Mouse (Mus musculus) CH12.LX (cell line): ENCODE data around the gene Psmb7. TPM values are rescaled to one million over a fixed set of nuclear protein-coding genes. Genes with fewer than 3 reads are reported as not detected.

Source experiments
- DNase-seq: peaks from one replicate; pipeline ENCODE4 v3.0.0-alpha.2; 2013; ENCODE audit errors: extremely low read depth
- H3K27ac ChIP-seq: 2 replicates; pipeline ENCODE4 v1.5.1; 2012; ENCODE audit warnings: low read depth, mild to moderate bottlenecking, control low read depth, moderate library complexity; ENCODE audit not compliant: insufficient read depth
- H3K27me3 ChIP-seq: replicated peaks from 2 replicates; pipeline ENCODE3; 2012; ENCODE audit warnings: inconsistent platforms
- H3K36me3 ChIP-seq, 2 experiments: replicated peaks in 1 of 2; 2 replicates each; pipeline versions ENCODE3 to v1.6.1; 2012; ENCODE audit warnings: inconsistent platforms in 1 of 2, low read length in 1 of 2, mild to moderate bottlenecking in 1 of 2, mixed read lengths in 1 of 2, moderate library complexity in 1 of 2; ENCODE audit not compliant: control insufficient read depth in 1 of 2, insufficient read depth in 1 of 2
- H3K4me1 ChIP-seq, 2 experiments: 2 replicates each; pipeline ENCODE4 v1.6.1; 2012; ENCODE audit warnings: inconsistent platforms in 1 of 2, moderate library complexity in 1 of 2; ENCODE audit not compliant: insufficient read depth in 2 of 2, control insufficient read depth in 1 of 2
- H3K4me2 ChIP-seq: 2 replicates; pipeline ENCODE4 v1.6.1; 2012; ENCODE audit warnings: low read depth, mild to moderate bottlenecking, control low read depth; ENCODE audit not compliant: poor library complexity, insufficient read depth, severe bottlenecking
- H3K4me3 ChIP-seq, 3 experiments: fragments of 150-350 bp in 1 of 3; sonication (generic) in 1 of 3; replicated peaks in 1 of 3; 2 replicates each; pipeline versions ENCODE3 to v1.5.1; 2011 to 2012; ENCODE audit warnings: low read depth in 2 of 3, low read length in 2 of 3, mild to moderate bottlenecking in 2 of 3, moderate library complexity in 2 of 3, control low read depth in 1 of 3, improper control_type of control experiment in 1 of 3, inconsistent platforms in 1 of 3, mixed read lengths in 1 of 3; ENCODE audit not compliant: poor library complexity in 1 of 3
- H3K79me2 ChIP-seq: replicated peaks from 2 replicates; pipeline ENCODE4 v1.6.1; 2012; ENCODE audit warnings: mild to moderate bottlenecking, moderate library complexity; ENCODE audit not compliant: control insufficient read depth, poor library complexity, insufficient read depth, severe bottlenecking; ENCODE audit errors: extremely low read depth
- H3K9ac ChIP-seq: 2 replicates; pipeline ENCODE4 v1.6.1; 2012; ENCODE audit warnings: low read depth, mild to moderate bottlenecking, control low read depth, moderate library complexity; ENCODE audit not compliant: insufficient read depth
- H3K9me3 ChIP-seq: replicated peaks from 2 replicates; pipeline ENCODE3; 2012; ENCODE audit warnings: low read length, inconsistent platforms, mixed read lengths
- CHD1 ChIP-seq: IDR thresholded peaks from 2 replicates; pipeline ENCODE4 v1.6.1; 2012; ENCODE audit warnings: low read depth, low read length, improper control_type of control experiment, inconsistent platforms
- CHD2 ChIP-seq: IDR thresholded peaks from 2 replicates; pipeline ENCODE4 v1.6.1; 2011; ENCODE audit warnings: low read length, improper control_type of control experiment
- ELF1 ChIP-seq: IDR thresholded peaks from 2 replicates; pipeline ENCODE4 v1.6.1; 2014; ENCODE audit warnings: low read depth, mild to moderate bottlenecking, inconsistent platforms, low read length, improper control_type of control experiment
- EP300 ChIP-seq: IDR thresholded peaks from 2 replicates; pipeline ENCODE4 v1.6.1; 2011; ENCODE audit warnings: low read length, improper control_type of control experiment
- GABPA ChIP-seq: IDR thresholded peaks from 2 replicates; pipeline ENCODE4 v1.6.1; 2012; ENCODE audit warnings: low read depth, low read length, improper control_type of control experiment, inconsistent platforms; ENCODE audit not compliant: insufficient replicate concordance
- HCFC1 ChIP-seq: IDR thresholded peaks from 2 replicates; pipeline ENCODE4 v1.6.1; 2012; ENCODE audit warnings: low read depth, mild to moderate bottlenecking, inconsistent platforms, low read length, improper control_type of control experiment
- JUND ChIP-seq: conservative IDR thresholded peaks from 2 replicates; pipeline ENCODE4 v1.6.1; 2011; ENCODE audit warnings: low read depth, low read length, improper control_type of control experiment
- KAT2A ChIP-seq: IDR thresholded peaks from 2 replicates; pipeline ENCODE4 v1.6.1; 2012; ENCODE audit warnings: low read length, improper control_type of control experiment, inconsistent platforms; ENCODE audit not compliant: insufficient replicate concordance
- MAFK ChIP-seq: IDR thresholded peaks from 2 replicates; pipeline ENCODE4 v1.6.1; 2011; ENCODE audit warnings: low read length, improper control_type of control experiment; ENCODE audit not compliant: insufficient replicate concordance
- MAX ChIP-seq: IDR thresholded peaks from 2 replicates; pipeline ENCODE4 v1.6.1; 2011; ENCODE audit warnings: low read length, improper control_type of control experiment
- MAZ ChIP-seq: IDR thresholded peaks from 2 replicates; pipeline ENCODE4 v1.6.1; 2012; ENCODE audit warnings: low read depth, mild to moderate bottlenecking, inconsistent platforms, low read length, improper control_type of control experiment, moderate library complexity
- MEF2A ChIP-seq: IDR thresholded peaks from 2 replicates; pipeline ENCODE4 v1.6.1; 2014; ENCODE audit warnings: low read depth, mild to moderate bottlenecking, inconsistent platforms, low read length, improper control_type of control experiment, borderline replicate concordance
- MXI1 ChIP-seq: IDR thresholded peaks from 2 replicates; pipeline ENCODE4 v1.6.1; 2011; ENCODE audit warnings: mild to moderate bottlenecking, low read depth, low read length, improper control_type of control experiment
- MYC ChIP-seq: IDR thresholded peaks from 2 replicates; pipeline ENCODE4 v1.6.1; 2011; ENCODE audit warnings: low read depth, mild to moderate bottlenecking, improper control_type of control experiment, low read length
- NRF1 ChIP-seq: IDR thresholded peaks from 2 replicates; pipeline ENCODE4 v1.6.1; 2014; ENCODE audit warnings: low read depth, mild to moderate bottlenecking, inconsistent platforms, low read length, improper control_type of control experiment, moderate library complexity
- PAX5 ChIP-seq: IDR thresholded peaks from 2 replicates; pipeline ENCODE4 v1.6.1; 2012; ENCODE audit warnings: low read length, inconsistent platforms, mixed read lengths
- POLR2A ChIP-seq: IDR thresholded peaks from 2 replicates; pipeline ENCODE4 v1.6.1; 2011; ENCODE audit warnings: low read depth, mild to moderate bottlenecking, improper control_type of control experiment, low read length
- POLR2AphosphoS2 ChIP-seq: IDR thresholded peaks from 2 replicates; pipeline ENCODE4 v1.6.1; 2011; ENCODE audit warnings: low read depth, low read length, improper control_type of control experiment
- RAD21 ChIP-seq: IDR thresholded peaks from 2 replicates; pipeline ENCODE4 v1.6.1; 2011; ENCODE audit warnings: low read depth, mild to moderate bottlenecking, low read length, improper control_type of control experiment, moderate library complexity
- SIN3A ChIP-seq: IDR thresholded peaks from 2 replicates; pipeline ENCODE4 v1.6.1; 2012; ENCODE audit warnings: low read length, improper control_type of control experiment, inconsistent platforms
- SMC3 ChIP-seq: IDR thresholded peaks from 2 replicates; pipeline ENCODE4 v1.6.1; 2011; ENCODE audit warnings: low read depth, low read length, improper control_type of control experiment
- TBP ChIP-seq: conservative IDR thresholded peaks from 2 replicates; pipeline ENCODE4 v1.6.1; 2011; ENCODE audit warnings: low read depth, low read length, improper control_type of control experiment
- TCF12 ChIP-seq: IDR thresholded peaks from 2 replicates; pipeline ENCODE4 v1.6.1; 2014; ENCODE audit warnings: low read depth, mild to moderate bottlenecking, inconsistent platforms, low read length, improper control_type of control experiment
- UBTF ChIP-seq: IDR thresholded peaks from 2 replicates; pipeline ENCODE4 v1.6.1; 2012; ENCODE audit warnings: low read depth, mild to moderate bottlenecking, inconsistent platforms, low read length, improper control_type of control experiment, moderate library complexity
- USF2 ChIP-seq: conservative IDR thresholded peaks from 2 replicates; pipeline ENCODE4 v1.6.1; 2011; ENCODE audit warnings: low read depth, low read length, improper control_type of control experiment
- ZC3H11A ChIP-seq: IDR thresholded peaks from 2 replicates; pipeline ENCODE4 v1.6.1; 2012; ENCODE audit warnings: low read depth, mild to moderate bottlenecking, inconsistent platforms, low read length, improper control_type of control experiment
- ZKSCAN1 ChIP-seq: IDR thresholded peaks from 2 replicates; pipeline ENCODE4 v1.6.1; 2012; ENCODE audit warnings: low read depth, inconsistent platforms, low read length, improper control_type of control experiment, borderline replicate concordance
- ZMIZ1 ChIP-seq: IDR thresholded peaks from 2 replicates; pipeline ENCODE4 v1.6.1; 2012; ENCODE audit warnings: low read depth, mild to moderate bottlenecking, inconsistent platforms, low read length, improper control_type of control experiment
- ZNF384 ChIP-seq: IDR thresholded peaks from 2 replicates; pipeline ENCODE4 v1.6.1; 2012; ENCODE audit warnings: low read depth, low read length, improper control_type of control experiment, inconsistent platforms
- dilution Hi-C: fragments of 300-500 bp; cut with MboI; formaldehyde crosslinking; loops from 2 replicates; pipeline ENCODE4 v1.14.3; 2020; ENCODE audit warnings: low sequenced_read_pairs; ENCODE audit not compliant: extremely low pct_unique_long_range_greater_than_20kb, extremely low pct_ligation_motif_present
- in situ Hi-C: fragments of 300-500 bp; cut with MboI; formaldehyde crosslinking; loops from 3 replicates; pipeline ENCODE4 v1.14.3; 2019; ENCODE audit warnings: low sequenced_read_pairs, low pct_ligation_motif_present, low pct_unique_long_range_greater_than_20kb, mixed read lengths
- polyA plus RNA-seq: library from polyadenylated mRNA; unstranded; fragments of >175 nt; gene quantifications from 2 replicates; pipeline ENCODE4 v1.2.1, GENCODE M21; 2012; ENCODE audit warnings: low read depth; ENCODE audit not compliant: insufficient read length
- total RNA-seq, 2 experiments: library from RNA; depleted of rRNA; stranded (reverse); fragments of 300-350 nt in 1 of 2; fragments of >200 nt in 1 of 2; gene quantifications; 2 replicates each; pipeline ENCODE4 v1.2.3; 2012 to 2014

The Psmb7 gene
- total and polyA plus RNA-seq, 3 experiments = 334 to 415 (median 389) TPM

DNA sequence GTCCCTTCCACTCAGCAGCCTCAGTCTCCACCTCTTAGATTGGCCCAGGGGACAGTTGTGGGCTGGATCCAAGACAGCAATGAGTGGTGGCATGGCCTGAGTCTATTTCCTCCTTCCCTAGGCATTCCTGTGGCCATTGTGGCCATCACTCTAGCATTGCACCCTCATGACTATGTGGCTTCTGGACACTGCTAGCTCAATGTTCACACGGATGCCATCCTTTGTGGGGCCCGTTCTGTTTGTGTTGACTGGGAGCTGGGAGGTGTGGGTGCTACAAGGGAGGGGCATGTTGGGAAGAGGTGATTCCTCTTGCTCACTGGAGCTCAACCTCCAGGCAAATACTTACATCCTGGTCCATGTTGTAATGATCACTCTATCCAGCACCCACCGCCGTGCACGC, 38.3 kb upstream of the Psmb7 start:
- H3K4me2 ChIP-seq = no peak overlapping the region
- no peaks in the 10 kb centered on the region for H3K79me2 ChIP-seq
- TF ChIP-seq SIN3A (no peak), ZNF384 (no peak), NRF1 (no peak), CHD2 (no peak), TBP (no peak), HCFC1 (no peak), MAZ (no peak), SMC3 (no peak), JUND (no peak), USF2 (no peak), RAD21 (no peak), ZC3H11A (no peak), KAT2A (no peak), ZKSCAN1 (no peak), PAX5 (no peak), GABPA (no peak), POLR2AphosphoS2 (no peak), CHD1 (no peak)
- no peak overlapping the region for H3K4me3 ChIP-seq
- H3K9me3 ChIP-seq = no peaks in the 10 kb centered on the region
- H3K27me3 ChIP-seq = peaks cover 51% of the 10 kb centered on the region
- peaks cover 5 to 7% of the 10 kb centered on the region in 2 experiments; a peak in 2 of 4 replicates for H3K4me1 ChIP-seq
- H3K9ac ChIP-seq = no peak overlapping the region
- no peak for DNase-seq
- in situ Hi-C loops (no loop called here), dilution Hi-C loops (no loop called here)
- no peak overlapping the region for H3K27ac ChIP-seq
- H3K36me3 ChIP-seq = no peaks in the 10 kb centered on the region

DNA sequence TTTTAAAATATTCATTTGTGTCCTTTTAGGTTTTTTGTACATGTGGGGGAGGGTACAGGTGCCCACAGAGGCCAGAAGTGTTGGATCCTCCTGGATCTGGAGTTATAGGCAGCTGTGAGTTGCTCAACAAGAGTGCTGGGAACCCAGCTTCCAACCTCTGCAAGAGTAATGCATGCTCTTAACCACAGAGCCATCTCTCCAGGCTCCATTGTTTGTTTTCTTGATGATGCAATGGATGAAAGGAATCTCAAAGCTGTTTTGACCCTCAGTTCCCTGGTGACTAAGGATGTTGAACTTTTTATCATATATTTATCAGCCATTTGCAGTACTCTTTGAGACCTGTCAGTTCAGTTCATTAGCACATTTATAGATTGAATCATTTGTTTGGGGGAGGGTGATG, 35.1 kb upstream of the Psmb7 start:
- Histone ChIP-seq H3K36me3 (no peaks in the 10 kb centered on the region), H3K27ac (no peak overlapping the region), H3K4me3 (no peak overlapping the region), H3K27me3 (peaks cover 28% of the 10 kb centered on the region), H3K9ac (no peak overlapping the region), H3K9me3 (no peaks in the 10 kb centered on the region), H3K4me2 (no peak overlapping the region), H3K4me1 (peaks cover 5 to 7% of the 10 kb centered on the region in 2 experiments; a peak in 2 of 4 replicates)
- no peak for DNase-seq
- dilution Hi-C loops = no loop called here
- TF ChIP-seq TBP (no peak), ZKSCAN1 (no peak), MAX (no peak), CHD1 (no peak), KAT2A (no peak), POLR2A (no peak), UBTF (no peak), MXI1 (no peak), CHD2 (no peak), ELF1 (no peak), MYC (no peak), EP300 (no peak), TCF12 (no peak), ZMIZ1 (no peak), MEF2A (no peak), HCFC1 (no peak), GABPA (no peak), ZNF384 (no peak), MAFK (no peak)
- TF ChIP-seq, all 38 proteins: peak for 0
- in situ Hi-C loops = no loop called here
- H3K79me2 ChIP-seq = no peaks in the 10 kb centered on the region
